Mouse (Mus musculus): ENCODE results near the gene Aspdh. TPM values are rescaled to one million over a fixed set of nuclear protein-coding genes. Genes with fewer than 3 reads are reported as not detected.

The Aspdh gene
- polyA plus RNA-seq, 2 experiments from 2014 or later, result 0.73 TPM; not detected in 1

- no peak for ATAC-seq
Observed at GRCm38 (mm10) chr7:44453256-44453655, 11.9 kb upstream of the Aspdh start.

- ATAC-seq, result no peak
Observed at GRCm38 (mm10) chr7:44456302-44456701, 8.9 kb upstream of the Aspdh start.

GRCm38 (mm10) chr7:44460067-44460466, 5.1 kb upstream of the Aspdh start:
- ATAC-seq, result no peak

GRCm38 (mm10) chr7:44460767-44461502, 4.3 kb upstream of the Aspdh start:
- ATAC-seq, result no peak

GRCm38 (mm10) chr7:44461503-44462217, 3.5 kb upstream of the Aspdh start:
- no peak for ATAC-seq

- no peak for ATAC-seq
Observed at GRCm38 (mm10) chr7:44462218-44463055, 2.8 kb upstream of the Aspdh start.

- no peak for ATAC-seq
Observed at GRCm38 (mm10) chr7:44463056-44463425, 2.1 kb upstream of the Aspdh start.

- no peak for ATAC-seq
Observed at GRCm38 (mm10) chr7:44463556-44464225, 1.5 kb upstream of the Aspdh start.

- ATAC-seq, result no peak
Observed at GRCm38 (mm10) chr7:44464511-44464910, 680 bp upstream of the Aspdh start.

GRCm38 (mm10) chr7:44466006-44466887, 1.1 kb downstream of the Aspdh start:
- ATAC-seq, result no peak

GRCm38 (mm10) chr7:44466888-44467311, 1.7 kb downstream of the Aspdh start:
- no peak for ATAC-seq

GRCm38 (mm10) chr7:44467811-44468411, 2.7 kb downstream of the Aspdh start, which contains the start of gene Josd2:
Gene Josd2 (plus strand): TSS chr7:44467980.
- peak; percentile 98 for ATAC-seq

- no peak for ATAC-seq
Observed at GRCm38 (mm10) chr7:44468644-44469285, 3.6 kb downstream of the Aspdh start.

- no peak for ATAC-seq
Observed at GRCm38 (mm10) chr7:44469677-44470675, 4.8 kb downstream of the Aspdh start.

- no peak for ATAC-seq
Observed at GRCm38 (mm10) chr7:44470696-44471612, 5.8 kb downstream of the Aspdh start.

- ATAC-seq, result no peak
Observed at GRCm38 (mm10) chr7:44471880-44472557, 6.8 kb downstream of the Aspdh start.

- no peak for ATAC-seq
Observed at GRCm38 (mm10) chr7:44472558-44472885, 7.3 kb downstream of the Aspdh start.
